Mouse (Mus musculus): ENCODE results near the gene Chek1.

Chek1 gene

GRCm38 (mm10) chr9:36727034-36727755 lies at the start of gene Chek1:
Gene Chek1 (minus strand): TSS chr9:36727065.
- CTCF ChIA-PET = interaction anchor here (0.6 to 1.1 kb wide), 5 partner anchors 23 to 1757 kb away, joined by 3 to 6 read pairs (median 5); no protein-coding TSS in a partner anchor

DNA sequence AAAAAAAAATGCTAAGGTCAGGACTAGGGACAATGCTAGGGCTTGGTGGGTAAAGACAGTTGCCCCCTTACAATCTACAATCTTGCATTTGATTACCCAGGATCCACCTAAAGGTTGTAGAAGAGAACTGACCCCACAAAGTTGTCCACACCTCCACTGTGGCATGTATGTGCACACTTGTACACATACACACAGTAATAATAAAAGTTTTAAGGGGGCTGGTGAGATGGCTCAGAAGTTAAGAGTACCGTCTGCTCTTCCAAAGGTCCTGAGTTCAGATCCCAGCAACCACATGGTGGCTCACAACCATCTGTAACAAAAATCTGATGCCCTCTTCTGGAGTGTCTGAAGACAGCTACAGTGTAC lies 42.2 kb upstream of the Chek1 start:
- CTCF ChIA-PET = no interaction called here

DNA sequence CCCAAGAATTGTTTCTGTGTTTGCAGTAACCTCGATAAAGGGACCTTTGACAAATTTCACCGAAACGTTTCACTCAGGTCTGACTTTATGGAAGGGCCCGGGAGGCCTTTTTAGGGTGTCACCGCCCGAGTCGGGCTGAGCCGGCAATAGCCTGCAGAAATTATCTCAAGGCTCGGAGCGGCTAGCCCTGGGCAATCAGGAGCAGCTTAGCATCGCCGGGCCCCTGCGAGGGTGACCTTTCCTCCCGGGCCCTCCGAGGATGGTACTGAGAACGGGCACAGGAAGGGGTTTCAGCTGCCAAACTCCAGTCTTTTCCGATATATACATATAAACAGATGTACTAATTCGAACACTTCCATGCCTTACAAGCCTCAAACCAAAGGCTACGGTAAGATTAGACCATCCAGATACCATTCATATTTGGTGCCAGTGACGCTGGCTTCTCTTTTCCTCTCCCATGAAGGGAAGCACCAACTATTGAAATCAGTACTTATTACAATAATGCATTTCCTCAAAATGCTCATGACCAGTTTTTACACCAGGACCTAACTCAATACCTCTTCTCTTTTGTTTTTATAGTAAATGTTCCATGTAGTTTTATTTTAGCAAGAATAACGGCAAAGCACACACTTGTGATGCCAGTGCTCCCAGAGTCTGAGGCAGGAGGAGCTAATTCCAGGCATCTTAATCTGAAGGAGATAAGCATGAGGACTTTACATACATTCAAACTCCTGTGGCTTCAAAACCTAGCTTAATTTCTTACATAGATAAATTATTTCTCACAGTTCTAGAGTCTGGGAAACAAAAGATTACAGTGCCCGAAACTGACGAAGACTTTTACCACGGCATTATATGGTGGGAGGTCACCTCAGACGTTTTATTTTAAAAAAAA lies 41.5 kb upstream of the Chek1 start:
- CTCF ChIA-PET = interaction anchor here (0.6 kb wide), 1 partner anchor 53 kb away, joined by 6 read pairs; no protein-coding TSS in a partner anchor

GRCm38 (mm10) chr9:36767203-36768143 lies 40.6 kb upstream of the Chek1 start, which contains the start of gene Stt3a:
Gene Stt3a (minus strand): TSS chr9:36767679.
- CTCF ChIA-PET = interaction anchor here (0.6 kb wide), 1 partner anchor 52 kb away, joined by 6 read pairs; no protein-coding TSS in a partner anchor

DNA sequence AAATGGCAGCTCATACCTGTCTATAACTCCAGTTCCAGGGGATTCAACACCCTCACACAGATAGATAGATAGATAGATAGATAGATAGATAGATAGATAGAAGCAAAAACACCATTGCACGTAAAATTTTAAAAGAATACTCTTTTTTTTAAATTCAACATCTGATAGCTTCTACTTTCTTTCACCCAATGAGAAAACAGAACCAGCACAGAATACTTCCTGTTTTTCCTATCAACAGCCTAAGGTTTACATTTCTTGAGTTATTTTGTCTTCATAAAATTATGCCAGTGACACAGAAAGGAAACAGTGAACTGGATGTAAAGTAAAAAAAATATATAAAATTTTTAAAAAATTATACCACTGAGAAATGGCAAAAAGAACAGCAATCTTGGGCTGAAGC lies 37.5 kb upstream of the Chek1 start:
- CTCF ChIA-PET = interaction anchor here (0.5 kb wide), 1 partner anchor 37 kb away, joined by 6 read pairs; no protein-coding TSS in a partner anchor

DNA sequence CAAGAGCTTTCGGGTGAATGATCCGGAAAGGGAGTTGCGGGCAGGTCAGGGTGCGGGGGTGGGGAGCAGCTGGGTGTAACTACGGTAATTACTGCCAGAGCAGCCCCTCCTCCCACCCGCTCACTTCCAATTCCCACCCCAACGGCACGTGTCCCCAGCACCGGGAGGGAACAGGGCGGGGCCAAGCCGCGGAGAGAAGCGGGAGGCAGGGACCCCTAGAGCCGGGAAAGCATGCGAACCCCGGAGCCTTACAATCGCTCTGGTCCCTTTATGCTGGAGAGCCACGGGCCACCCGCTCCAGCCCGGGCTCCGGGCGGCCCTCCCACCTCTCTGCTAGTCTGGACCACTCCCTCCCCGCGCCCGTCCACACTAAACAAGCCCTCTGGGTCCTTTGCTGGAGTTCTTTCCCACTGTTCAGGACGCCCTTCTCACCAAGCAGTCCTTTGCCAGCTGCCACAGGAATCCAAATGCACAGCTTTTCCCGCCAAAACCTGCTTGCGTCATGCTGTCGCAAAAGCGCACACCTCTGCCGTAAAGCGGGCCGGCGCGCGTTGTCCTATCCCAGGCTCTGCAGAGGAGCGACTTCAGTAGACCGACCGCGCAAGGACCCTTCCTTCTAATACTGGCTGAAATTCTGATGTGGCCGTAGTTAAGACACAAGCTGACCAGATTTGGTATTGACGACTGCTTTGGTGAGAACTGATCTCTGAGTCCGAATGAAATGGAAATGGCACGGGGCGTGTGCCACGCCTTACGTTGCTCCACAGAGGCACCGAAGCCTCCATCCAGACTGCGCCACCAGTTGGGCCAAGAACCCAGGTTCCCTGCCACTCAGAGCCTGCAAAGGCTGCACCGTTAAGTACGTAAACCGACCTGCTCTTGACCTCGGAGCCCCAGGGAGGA lies 483 bp downstream of the Chek1 start:
- CTCF ChIA-PET = interaction anchor here (0.6 to 1.1 kb wide), 2 partner anchors 10 to 27 kb away, joined by 3 to 5 read pairs; no protein-coding TSS in a partner anchor

- CTCF ChIA-PET = no interaction called here
Measured at GRCm38 (mm10) chr9:36716624-36717023, 10.2 kb downstream of the Chek1 start.

DNA sequence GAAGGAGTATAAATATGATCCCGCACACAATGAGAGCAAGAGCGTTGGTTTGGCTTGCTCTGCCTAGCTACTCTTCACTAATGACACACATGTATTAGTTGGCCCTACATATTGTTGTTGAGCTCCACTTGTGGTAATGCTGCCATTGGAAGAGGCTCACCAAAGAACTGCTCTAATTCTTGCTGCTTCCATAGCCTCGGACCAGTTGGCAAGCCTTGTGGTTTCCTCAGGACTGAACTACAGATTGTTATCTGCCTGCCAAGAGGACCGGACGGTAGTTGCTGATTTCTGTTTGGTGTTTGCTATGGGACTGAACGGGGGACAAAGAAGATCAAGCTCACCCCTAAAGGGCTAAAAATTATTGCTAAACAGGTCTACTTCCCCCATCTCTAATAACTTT lies 19.6 kb downstream of the Chek1 start:
- CTCF ChIA-PET = interaction anchor here (0.6 kb wide), 1 partner anchor 430 kb away, joined by 4 read pairs; no protein-coding TSS in a partner anchor

GRCm38 (mm10) chr9:36705923-36706322 lies 20.9 kb downstream of the Chek1 start:
- CTCF ChIA-PET = no interaction called here

GRCm38 (mm10) chr9:36694276-36694675 lies 32.6 kb downstream of the Chek1 start:
- CTCF ChIA-PET = no interaction called here

DNA sequence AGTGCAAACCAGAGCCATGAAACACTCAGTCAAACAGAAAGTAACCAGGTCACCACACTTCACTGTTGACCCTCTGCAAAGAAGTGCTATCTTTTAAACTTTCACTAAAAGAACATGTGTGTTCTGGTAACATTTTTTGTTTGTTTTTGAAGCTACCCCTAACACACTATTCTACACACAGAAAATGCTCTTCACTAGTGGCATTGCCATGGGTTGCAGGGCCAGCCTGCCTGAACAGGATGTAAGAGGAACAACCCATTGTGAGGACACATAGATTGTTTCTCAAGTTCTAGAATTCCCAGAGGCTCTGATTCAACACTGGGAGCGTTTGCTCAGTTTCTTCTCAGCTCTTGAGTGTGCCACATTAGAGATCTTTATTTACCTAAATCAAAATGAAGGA lies 33.9 kb downstream of the Chek1 start, which contains the start of gene Acrv1:
Gene Acrv1 (plus strand): TSS at position 301 of the 400 bp plus-strand sequence.
- CTCF ChIA-PET = no interaction called here

- CTCF ChIA-PET = no interaction called here
Measured at GRCm38 (mm10) chr9:36687329-36687728, 39.5 kb downstream of the Chek1 start.

DNA sequence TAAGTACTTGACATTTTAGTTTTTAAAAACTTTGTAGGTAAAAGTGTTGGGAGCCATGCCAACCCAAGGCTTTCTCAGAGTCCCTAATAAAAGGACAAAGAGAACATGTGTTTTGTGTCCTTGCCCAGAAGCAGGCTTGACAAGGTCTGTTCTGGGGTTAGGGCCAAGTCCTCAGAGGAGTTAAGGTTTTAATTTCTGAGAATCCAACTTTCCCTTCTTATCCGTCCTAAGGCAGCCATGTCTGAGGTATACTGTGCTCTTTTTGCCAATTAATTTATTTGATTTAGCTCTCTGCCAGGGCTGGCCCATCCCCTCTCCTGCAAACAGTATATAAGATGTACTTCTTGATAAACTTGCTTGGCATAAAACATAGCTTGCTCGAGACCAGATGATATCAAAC lies 45.4 kb downstream of the Chek1 start:
- CTCF ChIA-PET = no interaction called here

All from spleen, embryonic (tissue).